Mouse (Mus musculus) ES-E14 (cell line): ENCODE data around the gene Mfsd4b3. TPM values are rescaled to one million over a fixed set of nuclear protein-coding genes. Genes with fewer than 3 reads are reported as not detected.

ENCODE experiments used
- DNase-seq: peaks from one replicate; pipeline ENCODE4 v3.0.0-alpha.2; 2013; ENCODE audit warnings: low read depth, low spot score
- H3K27ac ChIP-seq: 2 replicates; pipeline ENCODE4 v1.5.1; 2012; ENCODE audit warnings: low read depth, mild to moderate bottlenecking, low read length, moderate library complexity, mixed read lengths; ENCODE audit not compliant: poor library complexity, insufficient read depth, severe bottlenecking
- H3K36me3 ChIP-seq: 2 replicates; pipeline ENCODE4 v1.6.1; 2012; ENCODE audit warnings: mild to moderate bottlenecking, low read length, moderate library complexity, mixed read lengths; ENCODE audit not compliant: control insufficient read depth, poor library complexity, insufficient read depth, severe bottlenecking
- H3K4me1 ChIP-seq, 2 experiments: fragments of 150-350 bp in 1 of 2; sonication (generic) in 1 of 2; 2 replicates each; pipeline ENCODE4 v1.6.1; 2012; ENCODE audit warnings: low read length in 2 of 2, mild to moderate bottlenecking in 1 of 2, mixed read lengths in 1 of 2; ENCODE audit not compliant: control insufficient read depth in 2 of 2, insufficient read depth in 2 of 2, poor library complexity in 1 of 2
- H3K4me3 ChIP-seq, 2 experiments: fragments of 150-350 bp in 1 of 2; sonication (generic) in 1 of 2; 2 replicates each; pipeline ENCODE4 v1.5.1; 2012; ENCODE audit warnings: low read length in 2 of 2, low read depth in 1 of 2, mild to moderate bottlenecking in 1 of 2, mixed read lengths in 1 of 2; ENCODE audit not compliant: insufficient read depth in 1 of 2, poor library complexity in 1 of 2, severe bottlenecking in 1 of 2
- H3K9ac ChIP-seq: 2 replicates; pipeline ENCODE4 v1.6.1; 2012; ENCODE audit warnings: low read depth, mild to moderate bottlenecking, low read length, mixed read lengths; ENCODE audit not compliant: poor library complexity, insufficient read depth, severe bottlenecking
- H3K9me3 ChIP-seq: fragments of 150-350 bp; sonication (generic); 2 replicates; pipeline ENCODE4 v1.6.1; 2012; ENCODE audit warnings: low read depth, mild to moderate bottlenecking, low read length; ENCODE audit not compliant: control insufficient read depth, insufficient read depth
- CHD2 ChIP-seq: IDR thresholded peaks from 2 replicates; pipeline ENCODE4 v1.6.1; 2014; ENCODE audit warnings: mild to moderate bottlenecking, low read depth, low read length, inconsistent platforms
- HCFC1 ChIP-seq: IDR thresholded peaks from 2 replicates; pipeline ENCODE4 v1.6.1; 2012; ENCODE audit warnings: low read length, inconsistent platforms, borderline replicate concordance; ENCODE audit not compliant: insufficient read depth
- MAFK ChIP-seq: IDR thresholded peaks from 2 replicates; pipeline ENCODE4 v1.6.1; 2014; ENCODE audit warnings: mild to moderate bottlenecking, low read depth, low read length, inconsistent platforms; ENCODE audit not compliant: insufficient read depth
- ZC3H11A ChIP-seq: IDR thresholded peaks from 2 replicates; pipeline ENCODE4 v1.6.1; 2012; ENCODE audit warnings: low read depth, mild to moderate bottlenecking, inconsistent platforms, low read length, borderline replicate concordance
- ZNF384 ChIP-seq: IDR thresholded peaks from 2 replicates; pipeline ENCODE4 v1.6.1; 2012; ENCODE audit warnings: low read depth, low read length, inconsistent platforms
- in situ Hi-C, 2 experiments: fragments of 600-800 bp; cut with MboI; formaldehyde crosslinking; loops; one replicate each; pipeline ENCODE4 v1.15.1; 2025; ENCODE audit warnings: low sequenced_read_pairs in 2 of 2, inconsistent platforms in 1 of 2; ENCODE audit not compliant: unreplicated experiment in 2 of 2
- total RNA-seq: library from RNA; depleted of rRNA; stranded (reverse); fragments of 300-350 nt; gene quantifications from 2 replicates; pipeline ENCODE4 v1.2.3, GENCODE M21; 2012

Mfsd4b3 gene
- total RNA-seq, 1 experiment, result 0.18 TPM

DNA sequence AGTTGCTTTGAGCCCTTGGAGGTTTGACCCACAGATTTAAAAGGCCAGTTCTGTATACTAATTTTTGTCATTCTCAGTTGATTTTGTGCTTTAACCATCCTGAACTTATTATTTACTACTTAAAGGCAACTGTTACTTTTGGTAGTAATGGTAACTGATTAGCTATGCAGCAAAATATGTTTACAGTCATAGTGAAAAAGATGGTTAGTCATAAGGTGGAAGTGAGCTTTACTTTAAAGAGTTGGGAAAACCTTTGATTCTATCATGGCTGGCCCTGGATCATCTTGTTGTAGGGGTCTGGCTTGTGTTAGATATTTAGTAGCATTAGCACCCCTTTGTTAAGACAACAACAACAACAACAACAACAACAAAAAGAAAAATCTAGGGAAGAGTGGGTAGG, 47.3 kb downstream of the Mfsd4b3 start:
- H3K4me1 ChIP-seq, result no peaks in the 10 kb centered on the region
- H3K36me3 ChIP-seq, result no peaks in the 10 kb centered on the region
- no peak for TF ChIP-seq HCFC1
- no peak for TF ChIP-seq MAFK
- H3K4me3 ChIP-seq, result no peak overlapping the region
- H3K9me3 ChIP-seq, result no peaks in the 10 kb centered on the region
- no peak overlapping the region for H3K9ac ChIP-seq
- no peak overlapping the region for H3K27ac ChIP-seq
- in situ Hi-C loops, result no loop called here
- no peak for DNase-seq

DNA sequence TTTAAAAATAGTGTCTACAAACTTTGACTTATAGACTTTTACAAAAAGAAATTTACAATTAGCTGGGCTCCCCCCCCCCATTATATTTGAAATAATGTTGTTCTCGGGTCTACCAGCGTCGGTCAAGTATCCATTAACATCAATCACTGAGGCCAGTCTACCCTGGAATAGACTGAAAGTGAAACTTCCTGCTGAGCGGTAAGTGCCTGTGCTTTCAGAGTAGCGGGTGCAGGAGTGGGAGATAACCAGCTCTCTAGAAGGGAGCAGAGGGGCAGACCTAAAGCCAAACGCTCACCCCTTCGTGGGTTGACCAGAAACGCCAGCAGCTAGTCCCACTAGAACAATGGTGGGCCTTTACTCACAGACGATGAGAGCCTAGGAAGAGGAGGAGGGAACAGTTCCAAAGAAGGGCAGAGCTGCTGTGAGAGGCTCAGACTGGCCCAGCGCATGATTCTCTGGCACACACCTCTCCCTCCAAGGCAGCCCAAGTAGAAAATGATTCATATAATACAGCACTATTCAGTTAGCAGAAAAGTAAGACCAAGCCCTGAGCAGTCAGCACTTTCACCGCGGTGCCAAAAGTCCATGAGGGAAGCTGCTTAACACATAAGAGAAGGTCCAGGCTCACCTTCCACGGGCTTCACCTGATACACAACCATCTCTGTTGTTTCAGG, 51.0 kb downstream of the Mfsd4b3 start:
- H3K4me3 ChIP-seq, result no peak overlapping the region
- no peak for DNase-seq
- H3K4me1 ChIP-seq, result no peaks in the 10 kb centered on the region
- H3K9ac ChIP-seq, result no peak overlapping the region
- H3K27ac ChIP-seq, result no peak overlapping the region
- no peaks in the 10 kb centered on the region for H3K36me3 ChIP-seq
- TF ChIP-seq ZC3H11A, result no peak
- TF ChIP-seq HCFC1, result no peak
- no peak for TF ChIP-seq ZNF384
- H3K9me3 ChIP-seq, result no peaks in the 10 kb centered on the region
- in situ Hi-C loops, result no loop called here

DNA sequence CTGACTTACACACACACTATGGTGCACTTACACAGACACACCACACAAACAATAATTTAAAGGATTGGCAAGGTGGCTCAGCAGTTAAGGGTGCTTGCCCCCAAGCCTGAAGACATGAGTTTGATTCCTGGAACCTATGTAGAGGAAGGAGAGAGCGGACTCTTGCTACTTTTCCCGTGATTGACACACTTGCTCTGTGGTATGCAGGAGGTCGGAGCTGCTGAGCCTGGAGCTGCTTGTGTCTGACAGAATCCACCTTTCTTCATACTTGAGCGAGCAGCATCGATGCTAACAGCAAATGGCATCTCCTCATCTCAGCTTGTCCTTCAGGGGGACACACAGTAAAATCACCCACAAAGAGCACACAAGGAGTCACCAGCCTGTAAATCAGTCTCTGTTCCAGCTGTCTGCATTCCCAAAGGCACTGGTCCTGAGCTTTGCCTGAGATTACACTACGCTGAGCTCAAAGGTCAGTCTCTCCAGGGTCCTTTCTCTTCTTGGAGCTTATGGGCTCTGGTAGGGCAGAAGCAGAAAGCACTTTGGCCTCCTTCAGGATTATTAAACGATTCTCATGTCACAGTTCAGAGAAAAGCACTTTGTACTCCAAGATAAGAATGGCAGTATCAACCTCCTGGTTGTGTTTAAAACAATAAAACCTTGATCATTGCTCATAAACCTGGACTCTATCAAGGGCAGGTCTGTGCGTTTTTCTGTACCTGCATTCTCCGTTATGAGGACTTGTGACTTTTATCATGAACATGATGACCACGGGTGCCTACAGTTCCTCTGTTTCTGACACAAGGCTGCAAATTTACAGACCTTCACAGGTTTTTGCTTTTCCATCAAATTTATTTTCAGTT, 52.9 kb downstream of the Mfsd4b3 start:
- Histone ChIP-seq H3K9ac (no peak overlapping the region), H3K4me3 (no peak overlapping the region), H3K36me3 (no peaks in the 10 kb centered on the region), H3K9me3 (no peaks in the 10 kb centered on the region), H3K27ac (no peak overlapping the region), H3K4me1 (no peaks in the 10 kb centered on the region)
- no peak for TF ChIP-seq ZNF384
- TF ChIP-seq CHD2, result no peak
- TF ChIP-seq ZC3H11A, result no peak
- no peak for TF ChIP-seq HCFC1
- TF ChIP-seq MAFK, result no peak
- in situ Hi-C loops, result no loop called here
- no peak for DNase-seq

DNA sequence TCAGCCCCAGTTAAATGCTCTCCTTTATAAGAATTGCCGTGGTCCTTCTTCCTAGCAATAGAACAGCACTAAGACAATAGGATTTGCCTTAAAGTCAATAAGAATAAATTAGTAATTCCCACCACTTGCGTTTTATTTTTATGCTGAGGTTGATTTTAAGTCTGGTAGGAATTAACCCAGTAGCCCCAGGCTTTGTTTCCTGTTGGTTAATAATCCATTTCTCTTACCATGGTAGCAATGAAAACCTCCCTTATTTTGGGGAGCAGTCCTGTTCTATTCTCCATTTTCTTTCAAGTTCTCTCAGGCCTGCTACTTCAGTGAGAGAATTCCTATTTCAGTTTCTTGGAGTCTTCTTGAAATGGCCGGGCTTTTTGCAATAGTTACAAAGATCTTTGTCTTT, 55.8 kb downstream of the Mfsd4b3 start:
- in situ Hi-C loops, result no loop called here
- no peak for TF ChIP-seq MAFK

DNA sequence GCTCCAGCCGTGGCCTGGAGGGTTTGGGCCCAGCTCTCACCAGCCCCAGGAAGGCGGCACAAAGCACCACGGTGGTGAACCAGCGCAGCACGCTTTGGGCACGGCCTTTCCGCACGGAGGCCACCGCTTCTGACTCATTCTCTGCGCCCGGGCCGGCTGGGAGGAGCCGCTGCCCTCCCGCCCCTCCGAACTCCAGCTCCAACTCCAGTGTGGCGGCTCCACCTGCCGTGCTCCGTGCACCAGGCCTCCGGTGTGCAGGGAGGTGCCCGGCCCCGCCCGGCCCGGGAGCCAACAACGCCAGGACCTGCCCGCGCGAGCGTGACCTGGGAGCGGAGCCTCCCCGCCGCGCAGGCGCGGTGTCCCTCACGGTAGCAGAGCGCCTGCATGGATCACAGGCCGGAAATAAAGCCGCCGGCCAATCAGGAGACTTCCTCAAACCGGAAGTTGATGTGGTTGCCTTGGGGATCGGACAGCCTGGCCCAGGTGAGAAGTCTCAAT, 61.0 kb downstream of the Mfsd4b3 start, which contains the start of gene Mfsd4b4:
Mfsd4b4 (minus strand) TSS at position 365 of the 498 bp plus-strand sequence.
- H3K9me3 ChIP-seq, result no peaks in the 10 kb centered on the region
- peak within 1 kb of the TSS; percentile 76 to 82 for H3K4me3 ChIP-seq
- in situ Hi-C loops, result no loop called here
- H3K27ac ChIP-seq, result peak within 1 kb of the TSS; percentile 68
- TF ChIP-seq HCFC1, result peak; percentile 56; the same call in 1 of the 2 replicates
- TF ChIP-seq CHD2, result peak; percentile 7; the same call in 1 of the 2 replicates
- no peak for TF ChIP-seq ZNF384
- TF ChIP-seq MAFK, result no peak
- TF ChIP-seq ZC3H11A, result no peak
- peaks cover 0 to 2% of the 10 kb centered on the region in 2 experiments; a peak in 1 of 4 replicates for H3K4me1 ChIP-seq
- H3K9ac ChIP-seq, result peak within 1 kb of the TSS; percentile 83
- no peaks in the 10 kb centered on the region for H3K36me3 ChIP-seq
- DNase-seq, result peak; percentile 84

More for the DNA sequence above, 55.8 kb downstream of the Mfsd4b3 start:
- Histone ChIP-seq H3K4me1 (no peaks in the 10 kb centered on the region), H3K27ac (no peak overlapping the region), H3K36me3 (no peaks in the 10 kb centered on the region), H3K9me3 (no peaks in the 10 kb centered on the region), H3K4me3 (no peak overlapping the region), H3K9ac (no peak overlapping the region)
- DNase-seq, result no peak
